Mouse (Mus musculus) right cerebral cortex, adult 18-20 months (tissue): ENCODE results near the gene Gm10959.

Source experiments
- DNase-seq: peaks from one replicate; pipeline ENCODE4 v3.0.0; 2022; ENCODE audit warnings: mixed read lengths

Gene Gm10959

GRCm38 (mm10) chr3:122888371-122888819, 30.8 kb downstream of the Gm10959 start:
- DNase-seq: no peak

- no peak for DNase-seq
Observed at GRCm38 (mm10) chr3:122887505-122888301, 31.5 kb downstream of the Gm10959 start.

- no peak for DNase-seq
Observed at GRCm38 (mm10) chr3:122878705-122879315, 40.4 kb downstream of the Gm10959 start.

DNA sequence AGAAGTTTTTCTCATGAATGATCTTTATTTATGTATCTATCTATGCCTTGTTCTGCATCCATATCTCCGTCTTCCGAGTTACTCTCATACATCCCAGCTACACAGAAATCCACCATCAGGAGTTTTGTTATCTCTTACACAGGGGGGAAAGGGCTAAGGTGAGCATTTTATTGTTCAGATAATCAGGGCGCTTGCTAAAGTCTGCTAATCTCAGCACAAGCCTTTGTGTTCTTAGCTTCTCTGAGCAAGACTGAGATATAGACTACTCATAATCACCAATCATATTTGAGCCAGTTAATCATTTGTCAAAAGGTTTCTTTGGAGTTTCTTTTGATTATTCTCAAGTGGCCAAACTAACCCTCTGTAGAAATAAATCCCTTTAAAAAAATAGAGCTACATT, 41.6 kb downstream of the Gm10959 start:
- DNase-seq: no peak

GRCm38 (mm10) chr3:122876870-122877269, 42.3 kb downstream of the Gm10959 start:
- no peak for DNase-seq

GRCm38 (mm10) chr3:122871596-122871995, 47.6 kb downstream of the Gm10959 start:
- DNase-seq: no peak

GRCm38 (mm10) chr3:122868270-122868669, 50.9 kb downstream of the Gm10959 start:
- no peak for DNase-seq

DNA sequence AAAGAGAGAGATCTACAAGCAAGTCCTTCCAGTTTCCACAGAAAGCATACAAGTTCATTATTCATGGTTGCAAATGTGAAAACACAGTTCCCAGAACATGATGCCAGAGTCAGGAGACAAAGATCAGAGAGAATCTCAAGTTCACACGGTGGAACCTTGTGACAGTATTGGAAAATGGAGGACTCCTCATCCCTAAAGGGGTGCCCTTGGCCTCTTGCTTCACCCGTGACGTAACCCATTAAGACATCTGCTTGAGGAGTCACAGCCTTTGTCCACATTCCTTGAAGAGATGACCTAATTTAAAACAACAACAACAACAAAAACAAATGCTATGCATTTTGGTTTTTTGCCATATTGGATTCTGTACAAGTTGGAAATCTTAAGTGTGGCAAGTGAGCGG, 54.1 kb downstream of the Gm10959 start:
- no peak for DNase-seq
